Mouse (Mus musculus): ENCODE data around the gene Tmem176a. TPM values are rescaled to one million over a fixed set of nuclear protein-coding genes. Genes with fewer than 3 reads are reported as not detected.
"Not testable (repeated sequence)": the region's sequence is repeated elsewhere in the genome, so short reads cannot be mapped to it uniquely, and the experiment has no call there.

Gene Tmem176a
- 1 to 10 TPM; 1.3 to 4.8 (median 2.7) TPM for total RNA-seq (2022)

GRCm38 (mm10) chr6:48840371-48840969 is at the start of gene Tmem176a:
Tmem176a (plus strand) TSS chr6:48840919.
- DNase-seq (ENCODE audit: low spot score in 2 of 2): peak in 1 of 2 experiments; percentile 23

GRCm38 (mm10) chr6:48801897-48802296 is 38.8 kb upstream of the Tmem176a start:
- DNase-seq (ENCODE audit: low spot score in 2 of 2): no peak

GRCm38 (mm10) chr6:48803406-48804051 is 37.2 kb upstream of the Tmem176a start:
- no peak for DNase-seq (ENCODE audit: low spot score in 2 of 2)

GRCm38 (mm10) chr6:48804346-48804745 is 36.4 kb upstream of the Tmem176a start:
- no peak for DNase-seq (ENCODE audit: low spot score in 2 of 2)

GRCm38 (mm10) chr6:48806746-48807145 is 34.0 kb upstream of the Tmem176a start:
- DNase-seq (ENCODE audit: low spot score in 2 of 2): no peak

- DNase-seq (ENCODE audit: low spot score in 2 of 2): no peak
Observed at GRCm38 (mm10) chr6:48809494-48810219, 31.1 kb upstream of the Tmem176a start.

GRCm38 (mm10) chr6:48815013-48815412 is 25.7 kb upstream of the Tmem176a start:
- DNase-seq (ENCODE audit: low spot score in 2 of 2): no peak

- peak; percentile 28 to 46 for DNase-seq (ENCODE audit: low spot score in 2 of 2)
Observed at GRCm38 (mm10) chr6:48817815-48818214, 22.9 kb upstream of the Tmem176a start.

- not testable (repeated sequence) for DNase-seq (ENCODE audit: low spot score in 2 of 2)
Observed at GRCm38 (mm10) chr6:48821991-48822785, 18.5 kb upstream of the Tmem176a start.

- DNase-seq (ENCODE audit: low spot score in 2 of 2): no peak
Observed at GRCm38 (mm10) chr6:48825016-48825415, 15.7 kb upstream of the Tmem176a start.

- DNase-seq (ENCODE audit: low spot score in 2 of 2): no peak
Observed at GRCm38 (mm10) chr6:48828976-48829375, 11.7 kb upstream of the Tmem176a start.

- no peak for DNase-seq (ENCODE audit: low spot score in 2 of 2)
Observed at GRCm38 (mm10) chr6:48829651-48830050, 11.1 kb upstream of the Tmem176a start.

GRCm38 (mm10) chr6:48830241-48830640 is 10.5 kb upstream of the Tmem176a start:
- DNase-seq (ENCODE audit: low spot score in 2 of 2): no peak

- no peak for DNase-seq (ENCODE audit: low spot score in 2 of 2)
Observed at GRCm38 (mm10) chr6:48831141-48831540, 9.6 kb upstream of the Tmem176a start.

- DNase-seq (ENCODE audit: low spot score in 2 of 2): no peak
Observed at GRCm38 (mm10) chr6:48832426-48832825, 8.3 kb upstream of the Tmem176a start.

- no peak for DNase-seq (ENCODE audit: low spot score in 2 of 2)
Observed at GRCm38 (mm10) chr6:48833515-48833914, 7.2 kb upstream of the Tmem176a start.

GRCm38 (mm10) chr6:48835241-48835640 is 5.5 kb upstream of the Tmem176a start:
- DNase-seq (ENCODE audit: low spot score in 2 of 2): no peak

GRCm38 (mm10) chr6:48836146-48836545 is 4.6 kb upstream of the Tmem176a start:
- DNase-seq (ENCODE audit: low spot score in 2 of 2): no peak

- no peak for DNase-seq (ENCODE audit: low spot score in 2 of 2)
Observed at GRCm38 (mm10) chr6:48837516-48837915, 3.2 kb upstream of the Tmem176a start.

- DNase-seq (ENCODE audit: low spot score in 2 of 2): no peak
Observed at GRCm38 (mm10) chr6:48838321-48839080, 2.2 kb upstream of the Tmem176a start.
